Mouse (Mus musculus): ENCODE measurements around the gene Ptgdr2.

DNA sequence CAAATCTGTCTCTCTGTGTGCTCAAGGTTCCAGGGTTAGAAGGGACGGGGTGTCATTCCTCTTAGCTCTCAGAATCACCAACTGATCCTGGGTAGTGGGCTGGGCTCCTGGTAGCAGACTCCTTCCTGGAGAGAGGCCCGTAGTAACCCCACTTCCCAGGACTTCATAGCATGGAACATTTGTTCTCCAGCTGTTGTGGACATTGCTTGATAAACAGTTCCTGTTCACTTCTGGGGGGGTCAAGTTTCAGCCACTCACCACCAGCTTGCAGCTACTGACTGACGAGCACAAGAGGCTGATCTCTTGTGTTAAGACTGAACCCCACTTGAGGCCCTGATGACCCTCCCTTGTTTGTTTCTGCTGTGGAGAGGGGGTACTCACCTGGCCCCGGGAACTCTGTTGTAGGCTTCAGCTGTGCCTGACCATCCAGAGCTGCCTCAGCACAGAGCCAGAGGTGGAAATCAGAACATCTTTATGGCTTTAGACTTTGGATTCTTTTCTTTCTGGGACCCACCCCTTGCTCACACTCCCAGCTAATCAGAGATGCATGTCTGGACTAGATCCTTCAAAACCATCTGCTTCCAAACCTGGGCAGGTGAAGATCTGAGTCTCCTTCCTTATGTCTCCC, 37.4 kb downstream of the Ptgdr2 start, which contains the start of gene Ms4a10:
- TF ChIP-seq CTCF (conservative IDR thresholded peaks at IDR 0.05; ENCODE audit: low read length) (no peak), NANOG (IDR thresholded peaks at IDR 0.05; ENCODE audit: borderline replicate concordance, low read length) (no peak)

All from E14TG2a.4 (cell line).